Mouse (Mus musculus) kidney, embryonic 15.5 days (tissue): Measurements from ENCODE around the gene Gm28230. TPM values are rescaled to one million over a fixed set of nuclear protein-coding genes. Genes with fewer than 3 reads are reported as not detected.

Experiments
- ATAC-seq: fragments of 200-750 bp; cut with Nextera tagmentation; replicated peaks from 2 replicates; pipeline ENCODE4 v1.8.0; 2017; ENCODE audit warnings: moderate TSS enrichment; ENCODE audit not compliant: low FRiP score
- H3K27ac ChIP-seq: fragments of 300-500 bp; sonication (generic); 2 replicates; pipeline ENCODE4 v1.5.1; 2015; ENCODE audit warnings: mild to moderate bottlenecking, inconsistent platforms
- H3K27me3 ChIP-seq: fragments of 300-500 bp; sonication (generic); 2 replicates; pipeline ENCODE4 v1.6.1; 2015; ENCODE audit warnings: inconsistent platforms
- H3K36me3 ChIP-seq: fragments of 300-500 bp; sonication (generic); 2 replicates; pipeline ENCODE4 v1.6.1; 2015; ENCODE audit warnings: inconsistent platforms
- H3K4me1 ChIP-seq: fragments of 300-500 bp; sonication (generic); 2 replicates; pipeline ENCODE4 v1.6.1; 2015; ENCODE audit warnings: inconsistent platforms
- H3K4me2 ChIP-seq: fragments of 300-500 bp; sonication (generic); 2 replicates; pipeline ENCODE4 v1.6.1; 2015; ENCODE audit warnings: moderate library complexity, mild to moderate bottlenecking, inconsistent platforms
- H3K4me3 ChIP-seq: fragments of 300-500 bp; sonication (generic); replicated peaks from 2 replicates; pipeline ENCODE4 v1.5.1; 2015; ENCODE audit warnings: mild to moderate bottlenecking, inconsistent platforms
- H3K9ac ChIP-seq: fragments of 300-500 bp; sonication (generic); 2 replicates; pipeline ENCODE4 v1.6.1; 2015; ENCODE audit warnings: mild to moderate bottlenecking, inconsistent platforms
- H3K9me3 ChIP-seq: fragments of 300-500 bp; sonication (generic); replicated peaks from 2 replicates; pipeline ENCODE4 v1.6.1; 2016; ENCODE audit warnings: inconsistent platforms
- WGBS: fragments of 180-500 bp; shearing (Covaris S2); methylation state at CpG from one replicate; pipeline ENCODE4 v1.1.7; 2015; ENCODE audit warnings: mixed read lengths; 5-methylcytosine and 5-hydroxymethylcytosine counted together
- polyA plus RNA-seq: library from polyadenylated mRNA; unstranded; fragments of >200 nt; fragmentation: Nextera tagmentation; extraction: Ambion mirVana; gene quantifications from 2 replicates; pipeline ENCODE4 v1.2.1, GENCODE M21; 2015

The Gm28230 gene
- polyA plus RNA-seq, 1 experiment from 2014 or later = 2.3 TPM

- no peak overlapping the region for H3K9ac ChIP-seq
- H3K4me3 ChIP-seq = no peak overlapping the region
- ATAC-seq = no peak
- peaks cover 31% of the 10 kb centered on the region for H3K27me3 ChIP-seq
- peaks cover 54% of the 10 kb centered on the region for H3K4me1 ChIP-seq
- no peaks in the 10 kb centered on the region for H3K9me3 ChIP-seq
- no peak overlapping the region for H3K4me2 ChIP-seq
- no peak overlapping the region for H3K27ac ChIP-seq
- H3K36me3 ChIP-seq = no peaks in the 10 kb centered on the region
- 92% methylated on average over 1 of the region's 1 CpGs for WGBS
Observed at GRCm38 (mm10) chr2:74751861-74752260, 25.3 kb downstream of the Gm28230 start.

GRCm38 (mm10) chr2:74752431-74753174, 26.1 kb downstream of the Gm28230 start:
- Histone ChIP-seq H3K9ac (peak overlapping the region; percentile 41), H3K27ac (peak overlapping the region; percentile 42; the same call in 1 of the 2 replicates), H3K4me2 (peak overlapping the region; percentile 83), H3K9me3 (no peaks in the 10 kb centered on the region), H3K27me3 (peaks cover 28% of the 10 kb centered on the region), H3K4me3 (peak overlapping the region; percentile 40), H3K36me3 (no peaks in the 10 kb centered on the region), H3K4me1 (peaks cover 48% of the 10 kb centered on the region)
- no peak for ATAC-seq
- WGBS = 4% methylated on average over 45 of the region's 45 CpGs

GRCm38 (mm10) chr2:74753175-74753523, 26.6 kb downstream of the Gm28230 start:
- under 1% methylated on average over 25 of the region's 25 CpGs for WGBS
- Histone ChIP-seq H3K27me3 (peaks cover 29% of the 10 kb centered on the region), H3K36me3 (no peaks in the 10 kb centered on the region), H3K9me3 (no peaks in the 10 kb centered on the region), H3K27ac (no peak overlapping the region), H3K4me2 (peak overlapping the region; percentile 83), H3K4me3 (peak overlapping the region; percentile 40), H3K4me1 (peaks cover 43% of the 10 kb centered on the region), H3K9ac (peak overlapping the region; percentile 41; the same call in 1 of the 2 replicates)
- ATAC-seq = peak; percentile 46

GRCm38 (mm10) chr2:74753711-74754110, 27.2 kb downstream of the Gm28230 start:
- H3K27me3 ChIP-seq = peaks cover 29% of the 10 kb centered on the region
- no peak overlapping the region for H3K4me3 ChIP-seq
- H3K4me1 ChIP-seq = peaks cover 38% of the 10 kb centered on the region
- no peak overlapping the region for H3K27ac ChIP-seq
- ATAC-seq = no peak
- WGBS = 28% methylated on average over 5 of the region's 5 CpGs
- no peaks in the 10 kb centered on the region for H3K36me3 ChIP-seq
- peak overlapping the region; percentile 83; the same call in 1 of the 2 replicates for H3K4me2 ChIP-seq
- no peak overlapping the region for H3K9ac ChIP-seq
- H3K9me3 ChIP-seq = no peaks in the 10 kb centered on the region

GRCm38 (mm10) chr2:74760146-74760545, 33.6 kb downstream of the Gm28230 start:
- Histone ChIP-seq H3K36me3 (no peaks in the 10 kb centered on the region), H3K27ac (no peak overlapping the region), H3K9me3 (no peaks in the 10 kb centered on the region), H3K9ac (no peak overlapping the region), H3K4me1 (peaks cover 22% of the 10 kb centered on the region), H3K4me2 (no peak overlapping the region), H3K27me3 (peaks cover 55% of the 10 kb centered on the region), H3K4me3 (no peak overlapping the region)
- 11% methylated on average over 1 of the region's 1 CpGs for WGBS
- no peak for ATAC-seq

GRCm38 (mm10) chr2:74761941-74762340, 35.4 kb downstream of the Gm28230 start:
- Histone ChIP-seq H3K4me1 (peaks cover 22% of the 10 kb centered on the region), H3K27ac (no peak overlapping the region), H3K4me2 (peak overlapping the region; percentile 99), H3K36me3 (no peaks in the 10 kb centered on the region), H3K9me3 (no peaks in the 10 kb centered on the region), H3K27me3 (peaks cover 64% of the 10 kb centered on the region), H3K4me3 (peak overlapping the region; percentile 61), H3K9ac (no peak overlapping the region)
- WGBS = 1% methylated on average over 13 of the region's 13 CpGs
- no peak for ATAC-seq

- under 1% methylated on average over 61 of the region's 61 CpGs for WGBS
- peak; percentile 82 for ATAC-seq
- H3K9ac ChIP-seq = peak within 1 kb of the TSS; percentile 55
Observed at GRCm38 (mm10) chr2:74762522-74763244, 36.2 kb downstream of the Gm28230 start, which contains the start of gene Hoxd1. Gene Hoxd1, plus strand, starts transcription at chr2:74762980.

GRCm38 (mm10) chr2:74763245-74763735, 36.8 kb downstream of the Gm28230 start:
- peak overlapping the region; percentile 99 for H3K4me2 ChIP-seq
- H3K9me3 ChIP-seq = no peaks in the 10 kb centered on the region
- H3K27me3 ChIP-seq = peaks cover 62% of the 10 kb centered on the region
- ATAC-seq = peak; percentile 73
- H3K4me3 ChIP-seq = peak overlapping the region; percentile 61
- H3K36me3 ChIP-seq = no peaks in the 10 kb centered on the region
- H3K9ac ChIP-seq = peak overlapping the region; percentile 55
- H3K4me1 ChIP-seq = peaks cover 22% of the 10 kb centered on the region
- under 1% methylated on average over 52 of the region's 53 CpGs for WGBS
- H3K27ac ChIP-seq = no peak overlapping the region

More at GRCm38 (mm10) chr2:74762522-74763244, 36.2 kb downstream of the Gm28230 start, which contains the start of gene Hoxd1:
- Histone ChIP-seq H3K27me3 (peaks cover 63% of the 10 kb centered on the region), H3K4me1 (peaks cover 22% of the 10 kb centered on the region), H3K36me3 (no peaks in the 10 kb centered on the region), H3K4me2 (peak within 1 kb of the TSS; percentile 99), H3K27ac (no peak within 1 kb of the TSS), H3K9me3 (no peaks in the 10 kb centered on the region), H3K4me3 (peak within 1 kb of the TSS; percentile 61)

GRCm38 (mm10) chr2:74763976-74764375, 37.4 kb downstream of the Gm28230 start:
- no peaks in the 10 kb centered on the region for H3K36me3 ChIP-seq
- H3K9me3 ChIP-seq = no peaks in the 10 kb centered on the region
- peak overlapping the region; percentile 99 for H3K4me2 ChIP-seq
- no peak overlapping the region for H3K9ac ChIP-seq
- peaks cover 22% of the 10 kb centered on the region for H3K4me1 ChIP-seq
- ATAC-seq = no peak
- H3K27ac ChIP-seq = no peak overlapping the region
- H3K27me3 ChIP-seq = peaks cover 62% of the 10 kb centered on the region
- peak overlapping the region; percentile 61 for H3K4me3 ChIP-seq
- 40% methylated on average over 10 of the region's 10 CpGs for WGBS

- H3K27ac ChIP-seq = no peak overlapping the region
- no peaks in the 10 kb centered on the region for H3K4me1 ChIP-seq
- 83% methylated on average over 2 of the region's 2 CpGs for WGBS
- no peaks in the 10 kb centered on the region for H3K9me3 ChIP-seq
- ATAC-seq = no peak
- H3K4me3 ChIP-seq = no peak overlapping the region
- H3K27me3 ChIP-seq = peaks cover 3% of the 10 kb centered on the region; the same call in 1 of the 2 replicates
- H3K36me3 ChIP-seq = no peaks in the 10 kb centered on the region
- no peak overlapping the region for H3K9ac ChIP-seq
- H3K4me2 ChIP-seq = no peak overlapping the region
Observed at GRCm38 (mm10) chr2:74774359-74774758, 47.8 kb downstream of the Gm28230 start.

- H3K9ac ChIP-seq = no peak overlapping the region
- H3K4me3 ChIP-seq = no peak overlapping the region
- no peak overlapping the region for H3K4me2 ChIP-seq
- no peak overlapping the region for H3K27ac ChIP-seq
- WGBS = 71% methylated on average over 13 of the region's 13 CpGs
- ATAC-seq = no peak
- H3K36me3 ChIP-seq = no peaks in the 10 kb centered on the region
- H3K4me1 ChIP-seq = no peaks in the 10 kb centered on the region
- no peaks in the 10 kb centered on the region for H3K9me3 ChIP-seq
- peaks cover 3% of the 10 kb centered on the region; the same call in 1 of the 2 replicates for H3K27me3 ChIP-seq
Observed at GRCm38 (mm10) chr2:74777536-74778275, 51.2 kb downstream of the Gm28230 start.
